Mouse (Mus musculus) adrenal gland, postnatal 36 days (tissue): ENCODE data around the gene Mpig6b. TPM values are rescaled to one million over a fixed set of nuclear protein-coding genes. Genes with fewer than 3 reads are reported as not detected.
A peak's percentile ranks its signal among the peaks of the same experiment; 100 is the strongest.

Experiments used
- DNase-seq, 2 experiments: peaks; one replicate each; pipeline ENCODE4 v3.0.0; 2021; ENCODE audit warnings: mixed read lengths in 1 of 2
- total RNA-seq, 2 experiments: library from RNA; stranded (reverse); gene quantifications; 2 replicates each; pipeline ENCODE4 v1.2.3; 2021

Gene Mpig6b
- total RNA-seq, 2 experiments from 2014 or later: not detected

- no peak for DNase-seq
Measured at GRCm38 (mm10) chr17:35017706-35018030, 48.3 kb downstream of the Mpig6b start.

- DNase-seq: no peak
Measured at GRCm38 (mm10) chr17:35016791-35017705, 48.9 kb downstream of the Mpig6b start.

GRCm38 (mm10) chr17:35016376-35016775 lies 49.6 kb downstream of the Mpig6b start, which contains the start of gene Vwa7:
Gene Vwa7 (plus strand): TSS chr17:35016579.
- peak; percentile 67 to 77 for DNase-seq

GRCm38 (mm10) chr17:35015296-35015695 lies 50.7 kb downstream of the Mpig6b start:
- no peak for DNase-seq

GRCm38 (mm10) chr17:35013221-35013620 lies 52.8 kb downstream of the Mpig6b start:
- DNase-seq: no peak

Other genes starting within 250 kb of the Mpig6b start
- 10 to 100 TPM; 35.8 to 57.5 TPM for gene Stk19, start 229.2 kb downstream of the Mpig6b start, total RNA-seq
- 10 to 100 TPM; 66.9 to 67.3 TPM for gene Dxo, start 229.2 kb downstream of the Mpig6b start, total RNA-seq
- gene Skiv2l, start 216.0 kb downstream of the Mpig6b start, total RNA-seq: 10 to 100 TPM; 59.5 to 59.9 TPM
- 10 to 100 TPM; 52.6 to 53.4 TPM for gene Nelfe, start 215.8 kb downstream of the Mpig6b start, total RNA-seq
- gene Cfb, start 203.7 kb downstream of the Mpig6b start, total RNA-seq: 10 to 100 TPM; 11.4 to 20.9 TPM
- gene Zbtb12, start 186.7 kb downstream of the Mpig6b start, total RNA-seq: 10 to 100 TPM; 10.4 to 17.4 TPM
- not detected for gene Gm20547, start 184.1 kb downstream of the Mpig6b start, total RNA-seq
- 100 to 1,000 TPM in 1 of 2 experiments, 10 to 100 TPM in 1; 85.2 to 119 TPM for gene C2, start 167.9 kb downstream of the Mpig6b start, total RNA-seq
- 100 to 1,000 TPM; 124 to 143 TPM for gene Ehmt2, start 167.7 kb downstream of the Mpig6b start, total RNA-seq
- gene Slc44a4, start 151.7 kb downstream of the Mpig6b start, total RNA-seq: 1 to 10 TPM in 1 of 2 experiments, under 1 TPM in 1; 0.83 to 1.7 TPM
- 10 to 100 TPM; 25.4 to 27.4 TPM for gene Neu1, start 134.9 kb downstream of the Mpig6b start, total RNA-seq
- gene Hspa1b, start 106.9 kb downstream of the Mpig6b start, total RNA-seq: 100 to 1,000 TPM in 1 of 2 experiments, 10 to 100 TPM in 1; 80.1 to 206 TPM
- not detected for gene Gm20481, start 96.3 kb downstream of the Mpig6b start, total RNA-seq
- gene Hspa1a, start 94.0 kb downstream of the Mpig6b start, total RNA-seq: 10 to 100 TPM; 36.0 to 86.1 TPM
- under 1 TPM; 0.20 to 0.36 TPM for gene Hspa1l, start 93.5 kb downstream of the Mpig6b start, total RNA-seq
- gene Lsm2, start 84.3 kb downstream of the Mpig6b start, total RNA-seq: 10 to 100 TPM; 35.2 to 35.5 TPM
- gene Vars, start 65.2 kb downstream of the Mpig6b start, total RNA-seq: 10 to 100 TPM; 61.5 to 62.9 TPM
- gene Vwa7, start 49.6 kb downstream of the Mpig6b start, total RNA-seq: under 1 TPM; 0.53 to 0.59 TPM
- 1 to 10 TPM in 1 of 2 experiments, under 1 TPM in 1; 0.82 to 1.3 TPM for gene Sapcd1, start 38.2 kb downstream of the Mpig6b start, total RNA-seq
- gene Msh5, start 19.4 kb downstream of the Mpig6b start, total RNA-seq: 1 to 10 TPM in 1 of 2 experiments, under 1 TPM in 1; 0.95 to 1.6 TPM
- gene Clic1, start 16.2 kb downstream of the Mpig6b start, total RNA-seq: 100 to 1,000 TPM in 1 of 2 experiments, 10 to 100 TPM in 1; 83.6 to 109 TPM
- gene Ddah2, start 7.1 kb downstream of the Mpig6b start, total RNA-seq: 10 to 100 TPM; 16.1 to 18.2 TPM
- gene Ly6g6c, start 796 bp downstream of the Mpig6b start, total RNA-seq: under 1 TPM in 1 of 2 experiments, not detected in 1; 0.56 TPM
- gene Ly6g6e, start 10.7 kb upstream of the Mpig6b start, total RNA-seq: under 1 TPM in 1 of 2 experiments, not detected in 1; 0.50 TPM
- gene Ly6g6d, start 11.9 kb upstream of the Mpig6b start, total RNA-seq: under 1 TPM in 1 of 2 experiments, not detected in 1; 0.43 TPM
- gene Ly6g6f, start 19.4 kb upstream of the Mpig6b start, total RNA-seq: not detected
- 10 to 100 TPM; 73.9 to 89.4 TPM for gene Abhd16a, start 23.1 kb upstream of the Mpig6b start, total RNA-seq
- not detected for gene Ly6g5c, start 42.1 kb upstream of the Mpig6b start, total RNA-seq
- under 1 TPM; 0.26 to 0.43 TPM for gene Ly6g5b, start 49.2 kb upstream of the Mpig6b start, total RNA-seq
- gene Gpank1, start 55.3 kb upstream of the Mpig6b start, total RNA-seq: 10 to 100 TPM; 11.1 to 12.1 TPM
- gene Csnk2b, start 55.9 kb upstream of the Mpig6b start, total RNA-seq: 100 to 1,000 TPM; 207 to 209 TPM
- gene D17H6S53E, start 60.2 kb upstream of the Mpig6b start, total RNA-seq: 10 to 100 TPM; 25.0 to 29.5 TPM
- gene Apom, start 65.9 kb upstream of the Mpig6b start, total RNA-seq: not detected
- gene Bag6, start 69.0 kb upstream of the Mpig6b start, total RNA-seq: 100 to 1,000 TPM; 372 to 389 TPM
- gene Prrc2a, start 98.7 kb upstream of the Mpig6b start, total RNA-seq: 100 to 1,000 TPM; 212 to 261 TPM
- 1 to 10 TPM; 3.8 to 4.4 TPM for gene Aif1, start 109.9 kb upstream of the Mpig6b start, total RNA-seq
- 1 to 10 TPM; 4.4 to 4.8 TPM for gene Lst1, start 122.3 kb upstream of the Mpig6b start, total RNA-seq
- 1 to 10 TPM in 1 of 2 experiments, under 1 TPM in 1; 0.89 to 6.6 TPM for gene Ltb, start 128.3 kb upstream of the Mpig6b start, total RNA-seq
- under 1 TPM; 0.23 to 0.36 TPM for gene Tnf, start 135.8 kb upstream of the Mpig6b start, total RNA-seq
- gene Lta, start 139.2 kb upstream of the Mpig6b start, total RNA-seq: under 1 TPM; 0.36 to 0.40 TPM
- not detected for gene Gm16181, start 154.7 kb upstream of the Mpig6b start, total RNA-seq
- 1 to 10 TPM; 4.8 to 6.7 TPM for gene Atp6v1g2, start 167.5 kb upstream of the Mpig6b start, total RNA-seq
- gene Nfkbil1, start 169.6 kb upstream of the Mpig6b start, total RNA-seq: 10 to 100 TPM; 15.5 to 20.1 TPM
- 100 to 1,000 TPM; 199 to 225 TPM for gene Ddx39b, start 175.6 kb upstream of the Mpig6b start, total RNA-seq
- 100 to 1,000 TPM; 170 to 266 TPM for gene H2-D1, start 196.5 kb upstream of the Mpig6b start, total RNA-seq